Mouse (Mus musculus): ENCODE measurements around the gene Gm20838.
"Not testable (repeated sequence)": the region's sequence is repeated elsewhere in the genome, so short reads cannot be mapped to it uniquely, and the experiment has no call there.

Gm20838 gene

GRCm38 (mm10) chrY:33543064-33543463 lies at the start of gene Gm20838:
TSS of gene Gm20838 (minus strand) at chrY:33543164.
- not testable (repeated sequence) for DNase-seq (ENCODE audit: low spot score)

Measured in urinary bladder, postnatal 25 days (tissue).